Mouse (Mus musculus): ENCODE data around the gene Atp5h. TPM values are rescaled to one million over a fixed set of nuclear protein-coding genes. Genes with fewer than 3 reads are reported as not detected.
"Not testable (repeated sequence)": the region's sequence is repeated elsewhere in the genome, so short reads cannot be mapped to it uniquely, and the experiment has no call there.

Gene Atp5h
- polyA plus RNA-seq, 1 experiment from 2014 or later: 814 TPM

GRCm38 (mm10) chr11:115456182-115456581 is 36.4 kb upstream of the Atp5h start:
- WGBS: 95% methylated on average over 5 of the region's 5 CpGs
- Histone ChIP-seq H3K4me3 (ENCODE audit: low read depth, low read length) (no peak overlapping the region), H3K4me1 (replicated peaks; ENCODE audit: control insufficient read depth, insufficient read depth, low read length) (no peaks in the 10 kb centered on the region), H3K27me3 (ENCODE audit: control insufficient read depth, insufficient read depth, low read length) (no peaks in the 10 kb centered on the region), H3K36me3 (ENCODE audit: control insufficient read depth, insufficient read depth, low read length) (no peaks in the 10 kb centered on the region), H3K9ac (ENCODE audit: low read length) (no peak overlapping the region), H3K27ac (ENCODE audit: low read depth, low read length) (no peak overlapping the region), H3K9me3 (ENCODE audit: control insufficient read depth, low read length) (no peaks in the 10 kb centered on the region), H3K4me2 (ENCODE audit: low read depth, low read length, severe bottlenecking) (no peak overlapping the region)
- ATAC-seq (replicated peaks; ENCODE audit: low FRiP score): no peak
- no peak for DNase-seq (ENCODE audit: low spot score)

GRCm38 (mm10) chr11:115455619-115456018 is 35.9 kb upstream of the Atp5h start:
- no peak for ATAC-seq (replicated peaks; ENCODE audit: low FRiP score)
- 86% methylated on average over 15 of the region's 15 CpGs for WGBS
- no peaks in the 10 kb centered on the region for H3K9me3 ChIP-seq (ENCODE audit: control insufficient read depth, low read length)

GRCm38 (mm10) chr11:115454822-115455221 is 35.1 kb upstream of the Atp5h start:
- not testable (repeated sequence) for H3K9me3 ChIP-seq (ENCODE audit: control insufficient read depth, low read length); H3K27ac ChIP-seq (ENCODE audit: low read depth, low read length); H3K9ac ChIP-seq (ENCODE audit: low read length); DNase-seq (ENCODE audit: low spot score); H3K27me3 ChIP-seq (ENCODE audit: control insufficient read depth, insufficient read depth, low read length); H3K4me1 ChIP-seq (replicated peaks; ENCODE audit: control insufficient read depth, insufficient read depth, low read length); H3K36me3 ChIP-seq (ENCODE audit: control insufficient read depth, insufficient read depth, low read length); H3K4me2 ChIP-seq (ENCODE audit: low read depth, low read length, severe bottlenecking); H3K4me3 ChIP-seq (ENCODE audit: low read depth, low read length); ATAC-seq (replicated peaks; ENCODE audit: low FRiP score)
- 83% methylated on average over 6 of the region's 6 CpGs for WGBS

More at GRCm38 (mm10) chr11:115455619-115456018, 35.9 kb upstream of the Atp5h start:
- Histone ChIP-seq H3K9ac (ENCODE audit: low read length) (no peak overlapping the region), H3K4me3 (ENCODE audit: low read depth, low read length) (no peak overlapping the region), H3K27me3 (ENCODE audit: control insufficient read depth, insufficient read depth, low read length) (no peaks in the 10 kb centered on the region), H3K4me2 (ENCODE audit: low read depth, low read length, severe bottlenecking) (no peak overlapping the region), H3K4me1 (replicated peaks; ENCODE audit: control insufficient read depth, insufficient read depth, low read length) (no peaks in the 10 kb centered on the region), H3K27ac (ENCODE audit: low read depth, low read length) (no peak overlapping the region), H3K36me3 (ENCODE audit: control insufficient read depth, insufficient read depth, low read length) (no peaks in the 10 kb centered on the region)
- DNase-seq (ENCODE audit: low spot score): no peak

- H3K4me3 ChIP-seq (ENCODE audit: low read depth, low read length): no peak overlapping the region
- H3K9me3 ChIP-seq (ENCODE audit: control insufficient read depth, low read length): no peaks in the 10 kb centered on the region
- no peak for DNase-seq (ENCODE audit: low spot score)
- no peaks in the 10 kb centered on the region for H3K27me3 ChIP-seq (ENCODE audit: control insufficient read depth, insufficient read depth, low read length)
- no peaks in the 10 kb centered on the region for H3K4me1 ChIP-seq (replicated peaks; ENCODE audit: control insufficient read depth, insufficient read depth, low read length)
- H3K4me2 ChIP-seq (ENCODE audit: low read depth, low read length, severe bottlenecking): no peak overlapping the region
- no peak for ATAC-seq (replicated peaks; ENCODE audit: low FRiP score)
- no peak overlapping the region for H3K9ac ChIP-seq (ENCODE audit: low read length)
- H3K36me3 ChIP-seq (ENCODE audit: control insufficient read depth, insufficient read depth, low read length): no peaks in the 10 kb centered on the region
- WGBS: 86% methylated on average over 4 of the region's 4 CpGs
- no peak overlapping the region for H3K27ac ChIP-seq (ENCODE audit: low read depth, low read length)
Observed at GRCm38 (mm10) chr11:115453306-115453705, 33.5 kb upstream of the Atp5h start.

GRCm38 (mm10) chr11:115452281-115452860 is 32.6 kb upstream of the Atp5h start:
- Histone ChIP-seq H3K4me2 (ENCODE audit: low read depth, low read length, severe bottlenecking) (no peak overlapping the region), H3K4me3 (ENCODE audit: low read depth, low read length) (no peak overlapping the region), H3K36me3 (ENCODE audit: control insufficient read depth, insufficient read depth, low read length) (no peaks in the 10 kb centered on the region), H3K27me3 (ENCODE audit: control insufficient read depth, insufficient read depth, low read length) (no peaks in the 10 kb centered on the region), H3K4me1 (replicated peaks; ENCODE audit: control insufficient read depth, insufficient read depth, low read length) (no peaks in the 10 kb centered on the region), H3K27ac (ENCODE audit: low read depth, low read length) (no peak overlapping the region), H3K9ac (ENCODE audit: low read length) (no peak overlapping the region), H3K9me3 (ENCODE audit: control insufficient read depth, low read length) (no peaks in the 10 kb centered on the region)
- DNase-seq (ENCODE audit: low spot score): no peak
- WGBS: 85% methylated on average over 7 of the region's 7 CpGs
- no peak for ATAC-seq (replicated peaks; ENCODE audit: low FRiP score)

GRCm38 (mm10) chr11:115451781-115452241 is 32.0 kb upstream of the Atp5h start:
- ATAC-seq (replicated peaks; ENCODE audit: low FRiP score) (no peak), DNase-seq (ENCODE audit: low spot score) (no peak)
- H3K27me3 ChIP-seq (ENCODE audit: control insufficient read depth, insufficient read depth, low read length): no peaks in the 10 kb centered on the region
- no peak overlapping the region for H3K9ac ChIP-seq (ENCODE audit: low read length)
- H3K4me3 ChIP-seq (ENCODE audit: low read depth, low read length): no peak overlapping the region
- no peaks in the 10 kb centered on the region for H3K9me3 ChIP-seq (ENCODE audit: control insufficient read depth, low read length)
- no peak overlapping the region for H3K4me2 ChIP-seq (ENCODE audit: low read depth, low read length, severe bottlenecking)
- H3K4me1 ChIP-seq (replicated peaks; ENCODE audit: control insufficient read depth, insufficient read depth, low read length): no peaks in the 10 kb centered on the region
- no peak overlapping the region for H3K27ac ChIP-seq (ENCODE audit: low read depth, low read length)
- WGBS: 91% methylated on average over 8 of the region's 8 CpGs
- H3K36me3 ChIP-seq (ENCODE audit: control insufficient read depth, insufficient read depth, low read length): no peaks in the 10 kb centered on the region

- Histone ChIP-seq H3K36me3 (ENCODE audit: control insufficient read depth, insufficient read depth, low read length) (no peaks in the 10 kb centered on the region), H3K4me3 (ENCODE audit: low read depth, low read length) (no peak overlapping the region), H3K9me3 (ENCODE audit: control insufficient read depth, low read length) (no peaks in the 10 kb centered on the region), H3K9ac (ENCODE audit: low read length) (no peak overlapping the region), H3K27me3 (ENCODE audit: control insufficient read depth, insufficient read depth, low read length) (no peaks in the 10 kb centered on the region), H3K27ac (ENCODE audit: low read depth, low read length) (no peak overlapping the region), H3K4me1 (replicated peaks; ENCODE audit: control insufficient read depth, insufficient read depth, low read length) (no peaks in the 10 kb centered on the region), H3K4me2 (ENCODE audit: low read depth, low read length, severe bottlenecking) (no peak overlapping the region)
- WGBS: 90% methylated on average over 7 of the region's 7 CpGs
- no peak for ATAC-seq (replicated peaks; ENCODE audit: low FRiP score)
- DNase-seq (ENCODE audit: low spot score): no peak
Observed at GRCm38 (mm10) chr11:115450176-115450575, 30.4 kb upstream of the Atp5h start.

- WGBS: 63% methylated on average over 7 of the region's 7 CpGs
- Histone ChIP-seq H3K4me1 (replicated peaks; ENCODE audit: control insufficient read depth, insufficient read depth, low read length) (no peaks in the 10 kb centered on the region), H3K9ac (ENCODE audit: low read length) (no peak overlapping the region), H3K9me3 (ENCODE audit: control insufficient read depth, low read length) (no peaks in the 10 kb centered on the region), H3K27ac (ENCODE audit: low read depth, low read length) (no peak overlapping the region), H3K36me3 (ENCODE audit: control insufficient read depth, insufficient read depth, low read length) (no peaks in the 10 kb centered on the region), H3K4me2 (ENCODE audit: low read depth, low read length, severe bottlenecking) (no peak overlapping the region), H3K27me3 (ENCODE audit: control insufficient read depth, insufficient read depth, low read length) (no peaks in the 10 kb centered on the region), H3K4me3 (ENCODE audit: low read depth, low read length) (no peak overlapping the region)
- no peak for DNase-seq (ENCODE audit: low spot score)
- no peak for ATAC-seq (replicated peaks; ENCODE audit: low FRiP score)
Observed at GRCm38 (mm10) chr11:115448998-115449397, 29.2 kb upstream of the Atp5h start.

- no peaks in the 10 kb centered on the region for H3K4me1 ChIP-seq (replicated peaks; ENCODE audit: control insufficient read depth, insufficient read depth, low read length)
- WGBS: 84% methylated on average over 16 of the region's 16 CpGs
- DNase-seq (ENCODE audit: low spot score): no peak
- H3K27me3 ChIP-seq (ENCODE audit: control insufficient read depth, insufficient read depth, low read length): no peaks in the 10 kb centered on the region
- H3K4me3 ChIP-seq (ENCODE audit: low read depth, low read length): no peak overlapping the region
- H3K9me3 ChIP-seq (ENCODE audit: control insufficient read depth, low read length): no peaks in the 10 kb centered on the region
- no peak overlapping the region for H3K9ac ChIP-seq (ENCODE audit: low read length)
- no peak overlapping the region for H3K4me2 ChIP-seq (ENCODE audit: low read depth, low read length, severe bottlenecking)
- H3K27ac ChIP-seq (ENCODE audit: low read depth, low read length): no peak overlapping the region
- no peaks in the 10 kb centered on the region for H3K36me3 ChIP-seq (ENCODE audit: control insufficient read depth, insufficient read depth, low read length)
- no peak for ATAC-seq (replicated peaks; ENCODE audit: low FRiP score)
Observed at GRCm38 (mm10) chr11:115448075-115448474, 28.3 kb upstream of the Atp5h start.

All from forebrain, embryonic 11.5 days (tissue).